Mouse (Mus musculus) lung, postnatal 36 days (tissue): ENCODE measurements around the gene Accs.

Experiments
- DNase-seq: peaks from one replicate; pipeline ENCODE4 v3.0.0; 2022; ENCODE audit warnings: mixed read lengths

The Accs gene

GRCm38 (mm10) chr2:93851303-93851702, 1.6 kb upstream of the Accs start:
- no peak for DNase-seq

- peak; percentile 28 for DNase-seq
These were observed 688 bp upstream of the Accs start for GRCm38 (mm10) chr2:93850317-93850944.

GRCm38 (mm10) chr2:93841349-93841748, 8.4 kb downstream of the Accs start:
- DNase-seq: peak; percentile 10

GRCm38 (mm10) chr2:93840109-93840508, 9.6 kb downstream of the Accs start:
- DNase-seq: no peak

- no peak for DNase-seq
These were observed 10.8 kb downstream of the Accs start for GRCm38 (mm10) chr2:93838931-93839330.

- DNase-seq: no peak
These were observed 13.4 kb downstream of the Accs start for GRCm38 (mm10) chr2:93836232-93836785.

- DNase-seq: no peak
These were observed 14.1 kb downstream of the Accs start for GRCm38 (mm10) chr2:93835596-93835995.

- peak; percentile 94 for DNase-seq
These were observed 26.2 kb downstream of the Accs start for GRCm38 (mm10) chr2:93823519-93823918.

GRCm38 (mm10) chr2:93822045-93822749, 27.5 kb downstream of the Accs start, which contains the start of gene Ext2:
Gene Ext2, minus strand, starts transcription at chr2:93822568.
- peak; percentile 89 for DNase-seq

- DNase-seq: no peak
These were observed 32.0 kb downstream of the Accs start for GRCm38 (mm10) chr2:93817791-93818190.

- no peak for DNase-seq
These were observed 36.4 kb downstream of the Accs start for GRCm38 (mm10) chr2:93813343-93813742.

GRCm38 (mm10) chr2:93811812-93812211, 37.9 kb downstream of the Accs start:
- peak; percentile 75 for DNase-seq

- DNase-seq: peak; percentile 65
These were observed 39.8 kb downstream of the Accs start for GRCm38 (mm10) chr2:93809931-93810330.

GRCm38 (mm10) chr2:93808071-93808470, 41.7 kb downstream of the Accs start:
- no peak for DNase-seq

- DNase-seq: no peak
These were observed 42.3 kb downstream of the Accs start for GRCm38 (mm10) chr2:93807440-93807839.

- DNase-seq: no peak
These were observed 43.1 kb downstream of the Accs start for GRCm38 (mm10) chr2:93806487-93807201.

- no peak for DNase-seq
These were observed 44.2 kb downstream of the Accs start for GRCm38 (mm10) chr2:93805523-93805922.

GRCm38 (mm10) chr2:93805066-93805465, 44.7 kb downstream of the Accs start:
- no peak for DNase-seq

- no peak for DNase-seq
These were observed 46.8 kb downstream of the Accs start for GRCm38 (mm10) chr2:93802947-93803346.

GRCm38 (mm10) chr2:93801097-93801496, 48.6 kb downstream of the Accs start:
- no peak for DNase-seq

GRCm38 (mm10) chr2:93797162-93797795, 52.5 kb downstream of the Accs start:
- peak; percentile 67 for DNase-seq

GRCm38 (mm10) chr2:93794375-93794774, 55.4 kb downstream of the Accs start:
- no peak for DNase-seq
